Mouse (Mus musculus): ENCODE measurements around the gene Mapk1ip1.

Mapk1ip1 gene

DNA sequence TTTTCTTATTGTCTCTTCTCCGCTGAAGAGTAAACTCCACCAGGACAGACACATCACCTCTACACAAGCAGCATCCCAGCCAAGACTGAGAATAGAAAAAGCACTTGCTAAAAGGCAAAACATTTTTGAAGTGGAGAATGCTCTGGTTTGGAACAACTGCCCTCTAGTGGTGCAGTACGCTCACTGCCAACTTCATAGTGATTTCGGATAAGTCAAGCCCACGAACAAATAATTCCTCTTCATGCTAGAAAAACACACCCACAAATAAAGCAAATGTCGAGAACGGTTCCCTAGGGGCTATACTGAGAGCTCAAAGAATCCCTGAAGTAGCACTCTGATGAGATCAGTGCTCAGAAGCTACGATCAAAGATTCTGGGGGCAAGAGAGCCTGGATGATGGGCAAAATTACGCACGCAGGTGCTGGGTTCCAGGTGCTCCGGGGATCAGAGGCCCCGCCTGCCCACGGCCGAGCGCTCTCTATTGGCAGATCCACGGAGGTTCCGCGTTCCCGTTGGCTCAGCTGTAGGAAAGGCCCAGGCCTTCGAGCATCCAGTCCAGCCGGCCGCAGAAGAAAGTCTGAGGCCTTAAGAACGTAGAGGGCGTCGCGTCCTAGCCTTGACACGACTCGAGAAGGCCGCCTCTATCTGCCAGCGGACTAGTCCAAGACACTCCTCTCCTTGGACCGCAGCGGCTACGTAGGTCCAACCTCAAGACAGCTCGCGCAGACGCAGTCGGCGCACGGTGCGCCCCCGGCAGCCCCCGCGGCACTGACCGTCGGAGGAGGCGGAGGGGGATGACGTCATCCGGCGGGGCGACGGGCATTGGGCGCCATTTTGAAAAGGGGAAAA, at the start of gene Mapk1ip1, which contains the start of gene Ppp2r2d:
Mapk1ip1 (minus strand) TSS at position 730 of the 848 bp plus-strand sequence.
Ppp2r2d (plus strand) TSS at position 536 of the 848 bp plus-strand sequence.
- DNase-seq = peak; percentile 97 to 98

DNA sequence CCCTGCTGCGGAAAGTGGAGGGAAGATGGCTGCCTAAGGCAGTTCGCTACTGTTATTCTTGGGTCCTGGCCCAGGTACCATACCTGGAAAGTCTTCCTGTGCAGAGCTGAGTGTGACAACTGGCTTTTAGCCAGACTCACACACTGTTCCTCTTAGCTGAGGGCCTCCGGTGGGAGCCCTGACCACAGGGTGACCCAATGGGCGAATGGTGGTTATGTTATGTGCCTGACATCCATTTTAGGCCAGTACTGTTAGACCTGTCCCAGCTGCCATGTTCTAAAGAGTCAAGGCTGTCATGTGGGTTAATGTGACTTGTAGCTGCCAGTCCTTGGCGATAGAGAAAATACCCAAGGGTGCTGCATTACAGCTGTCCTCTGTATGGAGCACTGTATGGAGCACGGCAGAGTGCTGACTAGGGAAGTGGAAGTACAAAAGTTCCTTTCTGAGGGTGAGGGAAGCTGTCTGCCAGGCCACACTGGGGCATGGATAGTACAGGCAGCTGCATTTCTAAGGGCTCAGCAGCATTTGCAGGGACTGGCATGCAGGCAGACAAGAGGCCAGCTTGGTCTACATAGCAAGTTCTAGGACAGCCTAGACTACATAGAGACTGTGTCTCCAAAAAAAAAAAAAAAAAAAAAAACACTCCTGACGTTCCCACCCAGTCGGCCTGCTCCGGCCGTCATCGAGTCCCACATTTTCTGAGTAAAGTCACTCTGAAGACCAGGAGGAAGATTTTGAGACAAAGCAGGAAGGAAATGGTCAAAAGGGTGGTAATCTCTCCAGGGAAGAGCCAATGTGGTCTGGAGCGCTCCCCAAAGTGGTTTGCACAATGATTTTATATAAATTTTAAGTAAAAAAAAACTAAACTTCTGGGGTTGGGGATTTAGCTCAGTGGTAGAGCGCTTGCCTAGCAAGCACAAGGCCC, 39.6 kb upstream of the Mapk1ip1 start:
- DNase-seq = peak in 1 of 2 experiments; percentile 48

DNA sequence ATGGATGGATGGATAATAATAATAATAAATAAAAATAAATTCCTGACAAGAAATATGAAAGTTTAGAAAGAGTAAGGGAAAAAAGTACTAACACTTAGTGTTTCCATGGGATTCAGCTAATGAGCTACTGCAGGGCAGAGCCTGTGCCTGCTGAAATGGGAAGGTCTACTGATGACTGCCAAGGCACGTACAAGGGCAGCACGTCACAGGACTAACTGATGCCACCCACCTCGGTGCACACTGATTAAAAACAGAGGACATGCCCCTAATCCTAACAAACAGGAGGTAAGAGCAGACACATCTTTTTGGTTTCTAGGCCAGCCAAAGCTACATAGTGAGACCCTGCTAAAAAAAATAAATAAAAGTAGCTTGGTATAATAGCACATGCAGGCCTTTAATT, 37.7 kb upstream of the Mapk1ip1 start:
- DNase-seq = no peak

DNA sequence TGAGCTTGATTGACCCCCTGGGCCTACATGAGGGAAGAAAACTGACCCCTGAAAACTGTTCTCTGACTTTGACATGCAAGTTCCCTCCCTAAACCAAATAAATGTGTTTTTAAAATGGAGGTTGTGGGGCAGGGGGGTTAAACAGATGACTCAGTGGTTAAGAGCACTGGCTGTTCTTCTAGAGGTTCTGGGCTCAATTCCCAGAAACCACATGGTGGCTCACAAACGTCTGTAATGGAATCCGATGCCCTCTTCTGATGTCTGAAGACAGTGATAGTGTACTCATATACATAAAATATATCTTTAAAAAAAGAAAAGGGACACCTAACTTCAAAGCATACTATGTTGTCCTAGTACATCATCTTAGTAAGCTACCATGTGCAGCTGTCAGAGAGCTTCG, 29.0 kb upstream of the Mapk1ip1 start:
- no peak for DNase-seq

DNA sequence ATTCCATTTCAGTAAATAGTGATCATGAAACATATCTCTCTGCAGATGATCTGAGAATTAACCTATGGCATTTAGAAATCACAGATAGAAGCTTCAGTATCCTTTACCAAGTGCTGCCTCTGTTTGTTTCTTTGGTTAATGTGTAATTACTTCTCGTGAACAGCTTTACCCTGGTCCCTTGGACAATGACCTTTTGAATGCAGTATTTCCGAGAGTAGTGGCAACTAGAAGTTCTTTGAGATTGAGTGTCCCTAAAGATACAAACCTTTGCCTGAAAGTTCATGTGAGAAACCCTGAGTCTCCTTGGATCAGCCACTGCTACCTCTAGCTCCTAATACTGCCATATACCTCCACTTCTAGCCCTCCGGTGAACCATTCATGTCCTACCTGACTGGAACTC, 26.9 kb upstream of the Mapk1ip1 start:
- DNase-seq = no peak

DNA sequence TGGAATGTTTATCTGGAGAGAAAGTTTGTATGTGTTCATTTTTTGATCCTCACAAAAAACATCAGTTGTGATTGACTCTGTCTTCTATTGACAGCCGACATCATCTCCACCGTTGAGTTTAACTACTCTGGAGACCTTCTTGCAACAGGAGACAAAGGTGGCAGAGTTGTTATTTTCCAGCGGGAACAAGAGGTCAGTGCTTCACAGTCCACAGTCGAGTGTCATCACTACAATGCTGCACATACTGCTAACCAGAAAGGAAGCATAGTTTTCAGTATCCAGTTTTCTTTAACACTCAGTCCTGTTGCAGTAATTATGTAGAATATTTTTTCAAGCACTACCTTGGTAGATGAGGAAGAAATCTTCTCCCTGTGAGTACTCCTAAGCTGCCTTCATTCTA, 22.2 kb upstream of the Mapk1ip1 start:
- no peak for DNase-seq

DNA sequence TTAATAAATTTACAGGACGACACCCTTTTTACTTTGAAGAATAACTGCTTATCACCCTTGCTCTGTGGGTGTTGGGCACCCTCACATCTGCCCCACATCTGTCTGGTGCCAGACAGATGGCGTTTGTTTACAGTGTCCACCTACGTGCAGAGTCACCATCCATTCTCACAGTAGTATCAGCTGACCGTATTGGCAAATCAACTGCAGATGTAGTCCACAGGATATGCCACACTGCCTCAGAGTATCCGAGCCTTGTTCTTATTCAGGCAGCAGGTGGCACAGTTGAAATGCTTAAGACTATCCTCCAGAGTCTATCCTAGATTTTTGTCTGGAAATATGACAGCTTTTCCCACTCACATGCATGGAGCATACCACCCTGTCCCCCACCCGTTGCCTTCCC, 21.2 kb upstream of the Mapk1ip1 start:
- no peak for DNase-seq

DNA sequence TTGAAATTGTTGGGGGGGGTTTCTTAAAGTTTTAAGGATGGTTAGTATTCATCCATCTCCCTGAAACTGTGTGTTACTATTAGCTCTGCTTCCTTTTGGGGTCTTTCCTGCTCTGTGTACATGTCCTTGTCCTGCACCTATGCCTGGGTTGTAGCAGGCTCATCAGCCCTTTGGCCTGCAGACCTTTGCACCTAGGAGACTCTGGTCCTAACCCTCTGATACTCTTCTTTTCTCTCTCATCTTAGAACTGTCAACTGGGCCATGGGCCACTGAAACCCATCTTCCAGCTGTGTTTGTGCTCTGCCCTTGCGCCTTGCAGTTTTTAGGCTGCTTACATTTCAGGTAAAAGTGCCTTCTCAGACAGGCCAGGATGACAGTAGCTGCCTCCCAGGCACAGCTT, 18.7 kb upstream of the Mapk1ip1 start:
- DNase-seq = peak in 1 of 2 experiments; percentile 10

DNA sequence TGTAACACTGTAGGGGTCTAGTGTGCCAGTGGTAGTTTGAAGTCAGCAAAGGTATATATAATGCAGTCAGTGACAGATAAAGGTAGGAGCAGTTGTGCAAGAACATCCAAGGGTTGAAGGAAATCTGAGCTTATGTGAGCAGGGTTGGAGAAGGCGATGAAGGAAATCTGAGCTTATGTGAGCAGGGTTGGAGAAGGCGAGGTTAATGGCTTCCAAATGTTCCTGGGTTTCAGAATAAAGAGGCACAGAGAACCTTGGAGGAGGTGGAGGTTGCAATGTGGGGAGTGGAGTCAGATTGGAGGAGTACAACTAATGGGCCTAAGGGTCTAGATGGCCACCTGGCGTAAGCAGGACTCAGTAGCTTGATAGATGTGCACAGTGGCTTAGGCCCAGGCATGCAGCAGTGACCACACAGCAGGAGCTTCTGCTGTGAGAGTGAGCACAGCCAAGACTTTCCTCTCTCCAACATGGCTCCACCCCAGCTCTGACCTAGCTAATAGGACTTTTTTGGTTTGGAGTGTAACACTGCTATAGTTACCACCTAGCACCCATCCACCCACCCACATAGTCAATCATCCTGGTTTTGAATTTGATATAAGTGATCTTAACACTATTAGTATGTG, 18.0 kb upstream of the Mapk1ip1 start:
- DNase-seq = no peak

DNA sequence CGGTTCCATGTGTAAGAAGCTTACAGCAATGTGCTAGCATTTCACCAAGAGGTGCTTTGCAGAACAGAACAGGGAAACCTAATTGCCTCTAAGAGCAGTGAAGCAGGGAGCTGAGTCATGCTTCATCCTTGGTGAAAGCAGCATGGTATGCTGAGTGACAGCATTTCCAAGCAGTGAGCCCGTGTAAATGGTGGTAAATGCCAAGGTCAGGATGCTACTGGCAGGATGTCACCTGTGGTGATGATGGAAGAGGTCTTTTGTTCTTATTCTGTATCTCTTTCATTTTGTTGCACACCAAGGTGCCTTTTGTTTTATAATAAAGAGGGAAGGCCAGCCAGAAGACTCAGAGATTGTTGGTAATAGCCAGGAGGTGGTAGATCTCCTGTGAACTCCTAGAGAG, 10.6 kb upstream of the Mapk1ip1 start:
- DNase-seq = no peak

DNA sequence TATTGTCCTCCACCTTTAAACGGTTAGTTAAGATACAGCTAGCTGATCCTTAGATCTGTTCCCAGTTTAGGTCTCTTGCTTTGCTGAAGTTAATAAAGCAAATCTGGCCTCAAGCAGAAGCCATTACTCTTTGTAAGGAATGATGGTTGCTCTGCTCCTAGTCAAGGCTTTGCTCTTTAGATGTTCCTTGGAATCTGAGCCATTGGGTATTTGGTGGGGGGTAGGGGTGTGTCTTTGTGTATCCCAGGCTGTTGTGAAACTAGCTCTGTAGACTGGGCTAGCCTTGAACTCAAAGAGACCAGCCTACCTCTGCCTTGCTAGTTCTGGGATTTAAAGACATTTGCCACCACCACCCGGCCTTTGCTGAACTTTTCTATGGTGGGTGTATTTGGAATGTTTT, 8.1 kb upstream of the Mapk1ip1 start:
- DNase-seq = no peak

DNA sequence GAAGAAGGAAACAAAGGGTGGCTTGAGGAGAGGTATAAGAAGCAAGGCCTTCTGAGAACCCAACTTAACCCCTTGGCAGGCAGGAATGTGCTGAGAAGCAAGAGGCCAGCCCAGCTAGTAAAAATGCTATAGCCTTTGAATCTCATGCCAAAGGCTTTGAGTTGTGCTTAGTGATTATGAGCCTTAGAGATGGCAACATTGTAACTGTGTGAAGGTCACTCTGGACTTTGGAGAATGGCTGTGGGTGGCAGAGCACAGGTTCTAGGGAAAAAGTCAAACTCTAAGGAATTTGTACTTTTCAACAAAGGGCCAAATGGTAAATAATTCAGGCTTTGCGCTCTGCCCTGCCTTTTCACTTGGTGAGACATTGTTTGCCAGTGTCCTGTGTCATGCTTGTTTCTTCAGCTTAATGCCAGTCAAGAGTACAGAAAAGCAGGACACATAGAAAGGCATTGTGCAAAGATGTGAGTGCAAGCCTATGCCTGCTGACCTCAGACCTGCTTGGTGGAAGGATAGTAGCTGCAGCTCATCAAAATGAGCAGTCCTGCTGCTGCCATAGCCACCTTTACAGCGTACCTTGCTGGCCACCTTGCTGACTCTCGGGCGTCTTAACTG, 7.5 kb upstream of the Mapk1ip1 start:
- DNase-seq = no peak

DNA sequence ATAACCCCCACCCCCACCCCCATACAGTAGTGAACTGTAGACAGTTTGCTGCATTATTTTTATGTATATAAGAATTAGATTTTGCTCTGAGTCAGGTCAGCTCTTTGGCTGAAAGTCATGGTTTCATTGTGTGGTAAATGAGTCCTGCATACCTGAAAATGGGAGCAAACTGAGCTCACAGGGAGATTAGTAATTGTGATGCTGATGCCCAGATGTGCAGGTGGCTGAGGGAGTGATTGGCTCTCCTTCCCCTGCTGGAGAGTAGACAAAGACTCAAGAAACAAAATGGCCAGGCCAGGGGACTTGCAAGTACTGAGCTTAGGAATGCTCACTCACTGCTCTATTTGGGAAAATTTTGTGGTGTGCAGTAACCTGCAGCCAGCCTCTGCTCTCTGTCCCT, 4.0 kb upstream of the Mapk1ip1 start:
- no peak for DNase-seq

DNA sequence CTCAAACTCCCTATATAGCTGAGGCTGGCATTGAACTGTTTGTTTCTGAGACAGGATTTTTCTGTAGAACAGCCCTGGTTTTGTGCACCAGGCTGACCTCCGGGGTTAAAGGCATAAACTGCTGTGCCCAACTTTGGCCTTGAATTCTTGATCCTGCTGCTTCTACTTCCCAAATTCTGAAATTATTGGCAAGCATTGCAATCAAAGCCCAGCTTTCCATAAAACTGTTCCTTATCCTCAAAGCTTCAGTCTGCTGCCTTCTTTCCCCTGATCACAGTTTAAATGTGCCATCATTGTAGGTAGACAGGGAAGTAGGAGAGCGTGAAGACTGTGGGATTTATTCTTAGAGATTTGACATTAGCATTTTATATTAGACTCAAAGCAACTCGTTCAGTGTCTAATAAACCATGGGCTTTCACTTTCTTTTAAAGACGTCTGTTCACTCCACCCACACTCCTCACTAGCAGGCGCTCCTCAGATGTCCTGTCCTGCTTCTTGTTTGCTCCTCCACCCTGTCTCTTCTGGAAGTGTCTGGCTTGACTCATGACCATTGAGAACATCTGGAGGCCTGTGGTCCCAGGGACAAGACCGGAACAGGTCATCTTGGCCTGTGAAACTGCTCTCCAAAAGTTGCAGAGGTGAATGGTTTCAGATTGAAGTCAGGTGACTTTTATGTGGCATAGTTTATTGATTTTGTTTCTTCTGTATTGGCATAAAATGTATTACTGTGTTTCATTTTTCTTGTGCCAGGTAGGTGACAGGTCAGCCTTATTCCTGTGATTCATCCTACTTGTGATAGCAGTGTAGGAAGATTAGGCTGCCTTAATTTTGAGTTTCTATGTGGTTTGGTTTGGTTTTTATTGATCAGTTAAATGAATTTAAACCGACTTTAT, 2.2 kb upstream of the Mapk1ip1 start:
- no peak for DNase-seq

DNA sequence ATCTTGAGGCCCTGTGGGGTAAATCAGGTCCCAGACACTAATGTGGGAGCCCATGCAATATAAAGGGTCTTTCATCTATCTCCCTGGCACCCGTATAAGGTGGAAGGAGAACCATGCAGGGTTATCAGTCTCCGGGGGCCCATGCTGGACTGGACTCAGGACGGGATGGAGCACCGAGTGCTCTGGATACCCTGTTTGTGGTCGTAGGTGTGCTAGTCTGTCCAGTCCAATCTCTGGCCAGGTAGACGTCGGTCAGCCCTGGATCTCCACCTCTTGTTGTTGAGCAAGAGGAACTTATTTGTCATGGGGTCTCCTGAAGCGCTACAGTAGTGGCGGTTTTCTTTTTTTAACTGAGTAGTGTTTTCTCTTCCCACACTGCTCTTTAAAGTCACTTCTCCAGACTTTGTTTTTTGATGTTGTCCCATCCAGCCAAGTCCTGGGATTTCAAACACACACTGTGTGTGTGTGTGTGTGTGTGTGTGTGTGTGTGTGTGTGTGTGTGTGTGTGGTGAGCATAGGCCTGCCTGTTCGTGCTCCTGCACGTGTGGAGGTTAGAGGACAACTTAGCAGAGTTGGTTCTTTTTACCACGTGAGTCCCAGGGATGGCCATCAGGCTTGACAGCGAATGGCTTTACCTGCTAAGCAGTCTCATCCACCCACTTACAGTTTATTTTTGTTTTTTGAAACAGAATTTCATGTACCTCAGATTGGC, 1.4 kb upstream of the Mapk1ip1 start:
- DNase-seq = peak; percentile 15 to 61

DNA sequence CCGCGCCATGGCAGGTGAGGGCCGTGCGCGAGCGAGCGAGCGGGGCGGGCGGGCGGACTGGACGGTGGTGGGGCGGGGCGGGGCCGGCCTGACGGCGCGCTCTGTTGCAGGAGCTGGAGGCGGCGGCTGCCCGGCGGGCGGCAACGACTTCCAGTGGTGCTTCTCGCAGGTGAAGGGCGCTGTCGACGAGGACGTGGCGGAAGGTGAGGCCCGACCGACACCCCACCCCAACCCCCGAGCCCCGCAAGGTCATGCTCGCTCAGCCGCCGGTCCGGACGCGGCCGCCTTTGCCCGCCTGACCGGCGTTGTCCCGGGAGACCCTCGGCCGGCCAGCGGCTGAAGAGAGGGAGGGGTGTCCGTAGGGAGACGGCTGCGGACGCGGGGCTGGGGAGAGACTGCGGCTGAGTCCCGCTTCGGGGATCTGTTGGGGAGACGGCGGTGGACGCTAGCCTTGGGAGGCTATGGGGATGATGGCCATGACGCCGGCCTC, 474 bp upstream of the Mapk1ip1 start:
- DNase-seq = peak in 1 of 2 experiments; percentile 89

DNA sequence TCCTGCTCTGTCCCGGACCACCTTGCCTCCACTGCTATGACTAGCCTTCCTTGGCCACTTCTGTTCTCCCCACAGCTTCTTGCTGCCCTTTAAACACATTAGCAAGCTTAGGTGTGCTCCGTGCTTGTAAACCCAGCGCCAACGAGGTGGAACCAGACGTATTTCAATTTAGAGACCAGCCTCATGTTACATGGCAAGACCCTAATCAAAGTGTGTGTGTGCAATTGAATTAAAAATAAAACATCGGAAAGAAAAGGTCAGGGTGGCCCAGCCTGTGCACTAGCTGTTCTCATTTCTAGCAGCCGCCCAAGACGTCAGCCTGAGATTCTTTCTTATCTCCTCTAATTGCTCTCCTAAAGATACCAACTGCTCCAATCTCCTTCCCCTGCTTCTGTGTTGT, 962 bp downstream of the Mapk1ip1 start:
- DNase-seq = no peak

DNA sequence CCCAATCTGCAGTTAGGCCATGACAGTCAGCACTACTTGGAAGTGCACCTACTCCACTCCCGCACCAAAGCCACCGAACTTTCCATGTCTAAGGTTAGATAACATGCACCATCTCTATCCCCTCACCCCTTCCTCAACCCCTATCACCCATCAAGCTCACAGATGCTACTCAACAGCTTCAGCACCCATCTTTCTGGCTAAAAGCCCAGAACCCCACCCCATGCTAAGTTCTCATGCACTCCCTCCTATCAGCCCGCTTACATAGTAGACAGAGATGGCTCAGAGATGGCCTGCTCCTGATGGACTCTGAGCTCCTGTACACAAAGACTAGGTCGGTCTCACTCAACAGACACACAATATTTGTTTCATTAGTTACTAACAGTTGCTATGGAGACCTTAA, 2.7 kb downstream of the Mapk1ip1 start:
- DNase-seq = no peak

DNA sequence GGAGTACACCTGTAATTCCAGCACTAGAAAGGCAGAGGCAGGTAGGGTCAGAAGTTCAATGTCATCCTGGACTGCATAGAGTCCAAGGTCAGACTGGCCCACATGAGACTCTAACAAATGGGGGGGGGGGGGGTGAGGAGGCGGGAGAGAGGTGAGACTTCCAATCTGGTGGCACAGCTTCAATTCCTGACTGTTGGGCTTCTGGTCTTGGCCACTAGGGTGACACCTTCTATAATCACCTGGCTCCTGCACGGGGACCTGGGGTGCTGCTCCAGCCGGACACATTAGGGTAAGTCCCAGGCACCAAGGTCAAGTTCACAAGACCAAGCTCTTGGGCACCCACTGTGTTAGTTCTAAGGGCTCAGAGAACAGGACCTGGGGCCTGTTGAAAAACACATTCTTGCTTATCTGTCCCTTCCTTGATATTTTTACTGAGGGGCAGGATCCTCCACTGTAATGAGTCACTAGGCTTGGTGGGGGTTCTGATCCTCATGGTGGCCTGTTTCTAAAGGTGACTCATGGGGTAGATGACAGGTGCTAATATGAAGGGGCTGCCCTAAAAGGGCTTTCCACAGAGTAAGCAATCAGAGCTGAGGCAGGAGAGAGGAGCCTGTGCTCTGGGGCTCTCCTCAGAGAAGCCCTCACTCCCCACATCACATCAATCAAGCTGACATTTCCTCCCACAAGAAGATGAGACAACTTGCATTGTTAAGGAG, 4.5 kb downstream of the Mapk1ip1 start:
- DNase-seq = peak in 1 of 2 experiments; percentile 39

DNA sequence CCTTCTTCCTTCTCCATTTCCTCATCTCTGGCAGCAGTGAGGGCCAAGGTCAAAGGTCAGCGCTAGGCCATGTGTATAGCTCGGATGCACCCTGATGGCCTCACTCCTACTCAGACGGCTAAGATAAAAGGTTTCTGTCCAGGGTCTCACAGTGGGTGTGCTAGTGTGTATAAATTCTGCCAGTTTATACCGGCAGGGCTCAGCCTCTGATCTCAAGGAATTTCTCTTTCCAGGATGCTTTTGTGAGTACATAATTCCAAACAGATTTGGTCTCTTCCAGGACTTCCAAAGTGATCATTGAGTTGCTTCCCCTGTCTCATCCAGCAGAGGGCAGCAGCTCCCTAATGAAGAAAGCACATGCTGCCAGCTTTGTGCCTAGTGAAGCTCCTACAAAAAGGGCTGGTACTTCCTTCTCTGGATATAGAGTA, 5.5 kb downstream of the Mapk1ip1 start:
- peak; percentile 75 to 88 for DNase-seq
